Mouse (Mus musculus): Measurements from ENCODE around the gene Shld2. TPM values are rescaled to one million over a fixed set of nuclear protein-coding genes. Genes with fewer than 3 reads are reported as not detected.

Shld2 gene
- polyA plus RNA-seq, 1 experiment from 2014 or later = 11.8 TPM

- no peaks in the 10 kb centered on the region for H3K36me3 ChIP-seq (ENCODE audit: insufficient read depth, low read length)
- no peak overlapping the region for H3K4me3 ChIP-seq (replicated peaks; ENCODE audit: low read depth, low read length)
- WGBS = 52% methylated on average over 3 of the region's 3 CpGs
- H3K4me2 ChIP-seq (ENCODE audit: low read length) = no peak overlapping the region
- peak; percentile 63 for DNase-seq (ENCODE audit: low spot score)
- H3K4me1 ChIP-seq (replicated peaks; ENCODE audit: insufficient read depth, low read length) = peaks cover 7% of the 10 kb centered on the region; the same call in 1 of the 2 replicates
- peak overlapping the region; percentile 62; the same call in 1 of the 2 replicates for H3K27ac ChIP-seq
- no peak overlapping the region for H3K9ac ChIP-seq (ENCODE audit: low read depth, low read length)
- no peaks in the 10 kb centered on the region for H3K27me3 ChIP-seq (ENCODE audit: insufficient read depth, low read length)
- peak; percentile 92 for ATAC-seq (replicated peaks; ENCODE audit: low FRiP score, low read depth)
- TF ChIP-seq CTCF (IDR thresholded peaks at IDR 0.05; ENCODE audit: low read depth) = no peak
- no peaks in the 10 kb centered on the region for H3K9me3 ChIP-seq (replicated peaks; ENCODE audit: low read length)
Measured at GRCm38 (mm10) chr14:34293641-34294040, 16.7 kb downstream of the Shld2 start.

DNA sequence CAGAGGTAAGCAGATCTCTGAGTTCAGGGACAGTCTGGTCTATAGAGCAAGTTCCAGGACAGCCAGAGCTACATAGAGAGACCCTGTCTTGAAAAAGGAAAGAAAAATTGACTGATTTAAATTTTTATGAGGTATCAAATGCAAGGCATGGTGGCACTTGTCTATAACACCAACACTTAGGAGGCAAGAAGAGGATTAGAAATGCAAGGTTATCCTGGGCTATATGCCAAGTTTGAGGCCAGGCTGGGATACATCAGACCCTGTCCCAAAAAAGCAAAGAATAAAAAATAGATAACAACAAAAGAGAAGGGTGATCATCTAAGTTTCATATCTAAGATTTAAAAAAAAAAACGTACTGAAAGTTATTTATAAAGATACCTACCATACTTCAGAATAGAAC lies 20.1 kb downstream of the Shld2 start:
- H3K4me1 ChIP-seq (replicated peaks; ENCODE audit: insufficient read depth, low read length) = no peaks in the 10 kb centered on the region
- no peaks in the 10 kb centered on the region for H3K9me3 ChIP-seq (replicated peaks; ENCODE audit: low read length)
- no peak for TF ChIP-seq CTCF (IDR thresholded peaks at IDR 0.05; ENCODE audit: low read depth)
- H3K27ac ChIP-seq = 0 out of 2 replicates have a peak overlapping the region, but pooled peaks have one; percentile 42
- no peaks in the 10 kb centered on the region for H3K27me3 ChIP-seq (ENCODE audit: insufficient read depth, low read length)
- no peak overlapping the region for H3K9ac ChIP-seq (ENCODE audit: low read depth, low read length)
- WGBS = 51% methylated on average over 1 of the region's 1 CpGs
- H3K4me3 ChIP-seq (replicated peaks; ENCODE audit: low read depth, low read length) = no peak overlapping the region
- ATAC-seq (replicated peaks; ENCODE audit: low FRiP score, low read depth) = no peak
- no peaks in the 10 kb centered on the region for H3K36me3 ChIP-seq (ENCODE audit: insufficient read depth, low read length)
- DNase-seq (ENCODE audit: low spot score) = no peak
- no peak overlapping the region for H3K4me2 ChIP-seq (ENCODE audit: low read length)

- ATAC-seq (replicated peaks; ENCODE audit: low FRiP score, low read depth) (no peak), DNase-seq (ENCODE audit: low spot score) (no peak)
- Histone ChIP-seq H3K9ac (ENCODE audit: low read depth, low read length) (no peak overlapping the region), H3K9me3 (replicated peaks; ENCODE audit: low read length) (no peaks in the 10 kb centered on the region), H3K27ac (no peak overlapping the region), H3K4me1 (replicated peaks; ENCODE audit: insufficient read depth, low read length) (no peaks in the 10 kb centered on the region), H3K4me2 (ENCODE audit: low read length) (no peak overlapping the region), H3K4me3 (replicated peaks; ENCODE audit: low read depth, low read length) (no peak overlapping the region), H3K36me3 (ENCODE audit: insufficient read depth, low read length) (no peaks in the 10 kb centered on the region), H3K27me3 (ENCODE audit: insufficient read depth, low read length) (no peaks in the 10 kb centered on the region)
- 79% methylated on average over 3 of the region's 3 CpGs for WGBS
- TF ChIP-seq CTCF (IDR thresholded peaks at IDR 0.05; ENCODE audit: low read depth) = no peak
Measured at GRCm38 (mm10) chr14:34289259-34290015, 20.9 kb downstream of the Shld2 start.

- Histone ChIP-seq H3K27me3 (ENCODE audit: insufficient read depth, low read length) (no peaks in the 10 kb centered on the region), H3K36me3 (ENCODE audit: insufficient read depth, low read length) (no peaks in the 10 kb centered on the region), H3K9me3 (replicated peaks; ENCODE audit: low read length) (no peaks in the 10 kb centered on the region), H3K27ac (no peak overlapping the region), H3K4me1 (replicated peaks; ENCODE audit: insufficient read depth, low read length) (no peaks in the 10 kb centered on the region), H3K4me3 (replicated peaks; ENCODE audit: low read depth, low read length) (no peak overlapping the region), H3K4me2 (ENCODE audit: low read length) (no peak overlapping the region), H3K9ac (ENCODE audit: low read depth, low read length) (no peak overlapping the region)
- ATAC-seq (replicated peaks; ENCODE audit: low FRiP score, low read depth) (no peak), DNase-seq (ENCODE audit: low spot score) (no peak)
- 44% methylated on average over 2 of the region's 2 CpGs for WGBS
- TF ChIP-seq CTCF (IDR thresholded peaks at IDR 0.05; ENCODE audit: low read depth) = no peak
Measured at GRCm38 (mm10) chr14:34288396-34288795, 21.9 kb downstream of the Shld2 start.

DNA sequence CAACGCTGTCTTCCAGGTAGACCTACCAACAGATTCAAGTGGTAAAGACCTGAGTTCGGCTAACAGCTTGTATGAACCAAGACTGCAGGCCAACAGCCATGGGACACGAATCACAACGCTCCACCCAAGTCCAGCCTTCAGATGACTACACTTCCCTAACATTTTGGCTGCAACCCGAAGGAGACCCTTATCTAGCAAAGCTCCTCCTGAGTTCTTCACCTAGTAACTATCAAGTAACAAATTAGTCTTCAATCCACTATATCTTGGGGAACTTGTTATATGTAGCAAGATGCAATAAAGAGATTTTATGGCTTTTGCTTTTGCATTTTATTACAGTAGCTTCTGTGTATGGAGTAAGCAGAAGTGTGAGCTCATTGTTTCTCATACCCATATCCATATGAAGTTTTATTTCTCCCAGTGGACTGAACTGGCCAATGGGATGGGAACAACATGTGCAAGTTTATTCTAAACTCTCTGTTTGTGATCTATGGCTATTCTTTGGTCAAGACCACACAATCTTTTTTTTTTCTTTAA lies 28.5 kb downstream of the Shld2 start:
- TF ChIP-seq CTCF (IDR thresholded peaks at IDR 0.05; ENCODE audit: low read depth) = no peak
- Histone ChIP-seq H3K27me3 (ENCODE audit: insufficient read depth, low read length) (no peaks in the 10 kb centered on the region), H3K27ac (no peak overlapping the region), H3K9ac (ENCODE audit: low read depth, low read length) (no peak overlapping the region), H3K4me2 (ENCODE audit: low read length) (no peak overlapping the region), H3K4me3 (replicated peaks; ENCODE audit: low read depth, low read length) (no peak overlapping the region), H3K4me1 (replicated peaks; ENCODE audit: insufficient read depth, low read length) (no peaks in the 10 kb centered on the region), H3K9me3 (replicated peaks; ENCODE audit: low read length) (no peaks in the 10 kb centered on the region), H3K36me3 (ENCODE audit: insufficient read depth, low read length) (no peaks in the 10 kb centered on the region)
- ATAC-seq (replicated peaks; ENCODE audit: low FRiP score, low read depth) (no peak), DNase-seq (ENCODE audit: low spot score) (no peak)
- 93% methylated on average over 5 of the region's 5 CpGs for WGBS

GRCm38 (mm10) chr14:34280798-34281197 lies 29.5 kb downstream of the Shld2 start:
- Histone ChIP-seq H3K27me3 (ENCODE audit: insufficient read depth, low read length) (no peaks in the 10 kb centered on the region), H3K9me3 (replicated peaks; ENCODE audit: low read length) (no peaks in the 10 kb centered on the region), H3K27ac (no peak overlapping the region), H3K4me3 (replicated peaks; ENCODE audit: low read depth, low read length) (no peak overlapping the region), H3K4me2 (ENCODE audit: low read length) (no peak overlapping the region), H3K9ac (ENCODE audit: low read depth, low read length) (no peak overlapping the region), H3K36me3 (ENCODE audit: insufficient read depth, low read length) (no peaks in the 10 kb centered on the region), H3K4me1 (replicated peaks; ENCODE audit: insufficient read depth, low read length) (no peaks in the 10 kb centered on the region)
- TF ChIP-seq CTCF (IDR thresholded peaks at IDR 0.05; ENCODE audit: low read depth) = no peak
- ATAC-seq (replicated peaks; ENCODE audit: low FRiP score, low read depth) = no peak
- WGBS = 81% methylated on average over 2 of the region's 2 CpGs
- DNase-seq (ENCODE audit: low spot score) = no peak
